Mouse (Mus musculus) MEL (cell line): Measurements from ENCODE around the gene Nxph4. TPM values are rescaled to one million over a fixed set of nuclear protein-coding genes. Genes with fewer than 3 reads are reported as not detected.

Experiments
- DNase-seq: peaks from one replicate; pipeline ENCODE4 v3.0.0; 2011; ENCODE audit warnings: low read depth, low spot score
- H3K27ac ChIP-seq: 2 replicates; pipeline ENCODE4 v1.5.1; 2012; ENCODE audit warnings: low read depth, mild to moderate bottlenecking, control low read depth, low read length, moderate library complexity; ENCODE audit not compliant: control insufficient read depth
- H3K27me3 ChIP-seq, 2 experiments: fragments of 150-350 bp in 1 of 2; sonication (generic) in 1 of 2; 2 replicates each; pipeline ENCODE4 v1.6.1; 2012; ENCODE audit warnings: low read length in 2 of 2, mild to moderate bottlenecking in 2 of 2, improper control_type of control experiment in 1 of 2, moderate library complexity in 1 of 2; ENCODE audit not compliant: insufficient read depth in 2 of 2, control insufficient read depth in 1 of 2
- H3K36me3 ChIP-seq, 2 experiments: 2 replicates each; pipeline ENCODE4 v1.6.1; 2012 to 2014; ENCODE audit warnings: low read length in 2 of 2, improper control_type of control experiment in 1 of 2, inconsistent platforms in 1 of 2, mild to moderate bottlenecking in 1 of 2; ENCODE audit not compliant: insufficient read depth in 2 of 2, control insufficient read depth in 1 of 2
- H3K4me1 ChIP-seq, 2 experiments: fragments of 150-350 bp in 1 of 2; sonication (generic) in 1 of 2; 2 replicates each; pipeline ENCODE4 v1.6.1; 2012; ENCODE audit warnings: low read length in 2 of 2, improper control_type of control experiment in 1 of 2, mild to moderate bottlenecking in 1 of 2; ENCODE audit not compliant: insufficient read depth in 2 of 2, control insufficient read depth in 1 of 2
- H3K4me3 ChIP-seq, 2 experiments: fragments of 150-350 bp in 1 of 2; sonication (generic) in 1 of 2; 2 replicates each; pipeline ENCODE4 v1.5.1; 2012; ENCODE audit warnings: low read depth in 2 of 2, low read length in 2 of 2, mild to moderate bottlenecking in 2 of 2, moderate library complexity in 2 of 2, control low read depth in 1 of 2, improper control_type of control experiment in 1 of 2; ENCODE audit not compliant: control insufficient read depth in 1 of 2, insufficient read depth in 1 of 2
- H3K79me2 ChIP-seq: 2 replicates; pipeline ENCODE4 v1.6.1; 2012; ENCODE audit warnings: mild to moderate bottlenecking, low read length, moderate library complexity; ENCODE audit not compliant: control insufficient read depth, poor library complexity, insufficient read depth
- H3K9ac ChIP-seq: 2 replicates; pipeline ENCODE4 v1.6.1; 2012; ENCODE audit warnings: low read depth, mild to moderate bottlenecking, control low read depth, low read length, moderate library complexity; ENCODE audit not compliant: control insufficient read depth, poor library complexity, severe bottlenecking
- H3K9me3 ChIP-seq: fragments of 150-350 bp; sonication (generic); replicated peaks from 2 replicates; pipeline ENCODE4 v1.6.1; 2012; ENCODE audit warnings: mild to moderate bottlenecking, low read length, improper control_type of control experiment, moderate library complexity; ENCODE audit not compliant: insufficient read depth
- BHLHE40 ChIP-seq: IDR thresholded peaks from 2 replicates; pipeline ENCODE4 v1.6.1; 2012; ENCODE audit warnings: low read depth, mild to moderate bottlenecking, inconsistent platforms, low read length, improper control_type of control experiment, borderline replicate concordance
- CHD1 ChIP-seq: IDR thresholded peaks from 2 replicates; pipeline ENCODE4 v1.6.1; 2012; ENCODE audit warnings: low read depth, mild to moderate bottlenecking, inconsistent platforms, low read length, improper control_type of control experiment
- CTCF ChIP-seq, 3 experiments: IDR thresholded peaks in 2 of 3; conservative IDR thresholded peaks in 1 of 3; 2 replicates each; pipeline ENCODE4 v1.5.1; 2011 to 2012; ENCODE audit warnings: low read length in 3 of 3, low read depth in 2 of 3, mild to moderate bottlenecking in 2 of 3, improper control_type of control experiment in 1 of 3, inconsistent platforms in 1 of 3, mixed read lengths in 1 of 3, moderate library complexity in 1 of 3; ENCODE audit not compliant: control insufficient read depth in 1 of 3, insufficient read depth in 1 of 3, poor library complexity in 1 of 3, severe bottlenecking in 1 of 3
- E2F4 ChIP-seq: IDR thresholded peaks from 2 replicates; pipeline ENCODE4 v1.6.1; 2011; ENCODE audit warnings: low read depth, low read length, improper control_type of control experiment, borderline replicate concordance
- EP300 ChIP-seq, 2 experiments: IDR thresholded peaks; 2 replicates each; pipeline ENCODE4 v1.6.1; 2011; ENCODE audit warnings: improper control_type of control experiment in 2 of 2, low read length in 2 of 2, low read depth in 1 of 2, mild to moderate bottlenecking in 1 of 2
- ETS1 ChIP-seq: IDR thresholded peaks from 2 replicates; pipeline ENCODE4 v1.6.1; 2012; ENCODE audit warnings: low read depth, mild to moderate bottlenecking, inconsistent platforms, low read length, improper control_type of control experiment, moderate library complexity
- GABPA ChIP-seq: IDR thresholded peaks from 2 replicates; pipeline ENCODE4 v1.6.1; 2012; ENCODE audit warnings: low read depth, mild to moderate bottlenecking, inconsistent platforms, low read length, improper control_type of control experiment, moderate library complexity
- GATA1 ChIP-seq: IDR thresholded peaks from 2 replicates; pipeline ENCODE4 v1.6.1; 2011; ENCODE audit warnings: low read depth, low read length, improper control_type of control experiment
- KAT2A ChIP-seq: conservative IDR thresholded peaks from 2 replicates; pipeline ENCODE4 v1.6.1; 2012; ENCODE audit warnings: low read depth, low read length, improper control_type of control experiment, inconsistent platforms
- MAFK ChIP-seq: IDR thresholded peaks from 2 replicates; pipeline ENCODE4 v1.6.1; 2011; ENCODE audit warnings: low read depth, mild to moderate bottlenecking, low read length, improper control_type of control experiment, borderline replicate concordance
- MAX ChIP-seq: IDR thresholded peaks from 2 replicates; pipeline ENCODE4 v1.6.1; 2011; ENCODE audit warnings: low read length, improper control_type of control experiment
- MAZ ChIP-seq: IDR thresholded peaks from 2 replicates; pipeline ENCODE4 v1.6.1; 2012; ENCODE audit warnings: low read depth, mild to moderate bottlenecking, inconsistent platforms, low read length, improper control_type of control experiment
- MEF2A ChIP-seq: IDR thresholded peaks from 2 replicates; pipeline ENCODE4 v1.6.1; 2014; ENCODE audit warnings: low read depth, mild to moderate bottlenecking, inconsistent platforms, low read length, improper control_type of control experiment; ENCODE audit not compliant: poor library complexity, insufficient replicate concordance, severe bottlenecking; ENCODE audit errors: extremely low read depth
- MXI1 ChIP-seq: IDR thresholded peaks from 2 replicates; pipeline ENCODE4 v1.6.1; 2011; ENCODE audit warnings: mild to moderate bottlenecking, low read depth, low read length, improper control_type of control experiment
- MYB ChIP-seq: IDR thresholded peaks from 2 replicates; pipeline ENCODE4 v1.6.1; 2011; ENCODE audit warnings: mild to moderate bottlenecking, low read depth, low read length, improper control_type of control experiment
- MYC ChIP-seq: IDR thresholded peaks from 2 replicates; pipeline ENCODE4 v1.6.1; 2011; ENCODE audit warnings: low read depth, mild to moderate bottlenecking, low read length, improper control_type of control experiment, moderate library complexity
- NELFE ChIP-seq: IDR thresholded peaks from 2 replicates; pipeline ENCODE4 v1.6.1; 2011; ENCODE audit warnings: low read depth, low read length, improper control_type of control experiment
- NRF1 ChIP-seq: IDR thresholded peaks from 2 replicates; pipeline ENCODE4 v1.6.1; 2014; ENCODE audit warnings: low read depth, mild to moderate bottlenecking, inconsistent platforms, low read length, improper control_type of control experiment, moderate library complexity; ENCODE audit not compliant: poor library complexity, insufficient read depth, severe bottlenecking
- POLR2A ChIP-seq, 2 experiments: IDR thresholded peaks; 2 replicates each; pipeline ENCODE4 v1.6.1; 2011 to 2012; ENCODE audit warnings: low read length in 2 of 2, mild to moderate bottlenecking in 2 of 2, control low read depth in 1 of 2, improper control_type of control experiment in 1 of 2, low read depth in 1 of 2, moderate library complexity in 1 of 2; ENCODE audit not compliant: control insufficient read depth in 1 of 2, insufficient read depth in 1 of 2, poor library complexity in 1 of 2
- POLR2AphosphoS2 ChIP-seq: IDR thresholded peaks from 2 replicates; pipeline ENCODE4 v1.6.1; 2011; ENCODE audit warnings: low read length, improper control_type of control experiment
- RAD21 ChIP-seq: IDR thresholded peaks from 2 replicates; pipeline ENCODE4 v1.6.1; 2011; ENCODE audit warnings: mild to moderate bottlenecking, low read depth, low read length, improper control_type of control experiment
- SMC3 ChIP-seq: IDR thresholded peaks from 2 replicates; pipeline ENCODE4 v1.6.1; 2011; ENCODE audit warnings: low read depth, low read length, improper control_type of control experiment
- TAL1 ChIP-seq: IDR thresholded peaks from 2 replicates; pipeline ENCODE4 v1.6.1; 2012; ENCODE audit warnings: mild to moderate bottlenecking, inconsistent platforms, low read length, moderate library complexity, mixed read lengths
- TBP ChIP-seq: IDR thresholded peaks from 2 replicates; pipeline ENCODE4 v1.8.0; 2011; ENCODE audit warnings: low read depth, low read length, improper control_type of control experiment
- TCF12 ChIP-seq: IDR thresholded peaks from 2 replicates; pipeline ENCODE4 v1.6.1; 2014; ENCODE audit warnings: low read depth, mild to moderate bottlenecking, inconsistent platforms, low read length, improper control_type of control experiment, moderate library complexity
- ZC3H11A ChIP-seq: IDR thresholded peaks from 2 replicates; pipeline ENCODE4 v1.6.1; 2012; ENCODE audit warnings: low read depth, mild to moderate bottlenecking, inconsistent platforms, low read length, improper control_type of control experiment
- ZKSCAN1 ChIP-seq: IDR thresholded peaks from 2 replicates; pipeline ENCODE4 v1.6.1; 2012; ENCODE audit warnings: low read depth, mild to moderate bottlenecking, inconsistent platforms, low read length, improper control_type of control experiment, moderate library complexity
- ZNF384 ChIP-seq: IDR thresholded peaks from 2 replicates; pipeline ENCODE4 v1.6.1; 2012; ENCODE audit warnings: low read depth, mild to moderate bottlenecking, inconsistent platforms, low read length, improper control_type of control experiment
- polyA plus RNA-seq, 2 experiments: library from polyadenylated mRNA; stranded (reverse) in 1 of 2; unstranded in 1 of 2; fragments of >175 nt in 1 of 2; fragments of >200 nt in 1 of 2; gene quantifications; 2 replicates each; pipeline versions ENCODE4 v1.2.1 to v1.2.4; 2012; ENCODE audit warnings: low replicate concordance in 2 of 2, low read depth in 1 of 2; ENCODE audit not compliant: insufficient read length in 2 of 2, insufficient read depth in 1 of 2, missing spikeins in 1 of 2
- total RNA-seq: library from RNA; depleted of rRNA; stranded (reverse); fragments of 300-350 nt; gene quantifications from 2 replicates; pipeline ENCODE4 v1.2.3, GENCODE M21; 2012

Gene Nxph4
- total and polyA plus RNA-seq, 3 experiments = 0.24 TPM; not detected in 2

DNA sequence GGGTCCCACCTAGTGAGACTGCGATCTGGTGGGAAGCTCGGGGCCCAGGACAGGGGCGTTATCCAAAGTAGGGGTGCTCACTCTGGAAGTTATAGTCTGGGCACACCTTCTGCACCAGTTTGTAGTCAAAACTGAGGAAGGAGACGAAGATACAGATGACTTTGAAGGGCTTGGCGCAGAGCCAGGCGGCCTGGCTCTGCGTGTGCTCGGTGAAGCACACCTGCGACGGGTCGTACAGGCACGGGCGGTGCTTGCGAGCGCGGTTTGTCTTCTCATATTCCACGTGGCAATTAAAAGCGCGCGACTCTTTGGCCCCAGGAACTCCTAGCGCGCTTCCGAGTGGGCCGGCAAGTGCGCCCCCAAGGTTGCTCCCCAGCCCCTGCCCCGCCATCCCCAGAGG lies 8.3 kb downstream of the Nxph4 start:
- no peak overlapping the region for H3K4me3 ChIP-seq

DNA sequence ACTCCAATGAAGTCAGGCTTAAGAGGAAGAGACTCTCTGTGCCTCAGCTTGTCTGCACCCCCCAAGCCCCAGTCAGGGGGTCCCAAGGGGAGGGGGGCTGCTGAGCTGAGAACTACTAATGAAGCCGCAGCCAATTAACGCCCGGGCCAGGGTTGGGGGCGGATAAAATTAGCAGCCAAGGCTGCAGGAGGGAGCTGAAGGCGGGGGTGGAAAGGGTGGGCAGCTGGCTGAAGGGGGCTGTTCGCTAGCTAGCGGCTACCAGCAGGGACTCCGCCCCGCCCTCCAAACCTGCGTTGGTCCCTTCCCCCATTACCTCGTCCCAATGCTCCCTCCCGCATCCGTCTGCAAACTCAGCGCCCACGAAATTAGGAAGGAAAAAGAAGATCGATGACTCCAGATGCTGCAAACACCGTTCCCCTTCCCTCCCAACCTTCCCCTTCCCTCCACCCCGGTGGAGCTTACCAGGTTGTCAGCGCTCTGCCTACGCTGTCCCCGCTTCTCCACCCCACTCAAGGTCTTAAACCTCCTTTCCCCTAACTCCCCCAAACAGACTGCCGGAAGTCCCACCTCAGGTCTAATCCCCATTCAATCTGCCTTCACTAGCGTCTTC lies 9.6 kb downstream of the Nxph4 start:
- Histone ChIP-seq H3K4me1 (peaks cover 2 to 13% of the 10 kb centered on the region in 2 experiments; a peak in 3 of 4 replicates), H3K36me3 (peaks cover 0 to 11% of the 10 kb centered on the region in 2 experiments; a peak in 3 of 4 replicates), H3K27me3 (no peaks in the 10 kb centered on the region)

More for the DNA sequence above, 8.3 kb downstream of the Nxph4 start:
- Histone ChIP-seq H3K27ac (no peak overlapping the region), H3K4me1 (peaks cover 2 to 7% of the 10 kb centered on the region in 2 experiments; a peak in 3 of 4 replicates), H3K27me3 (no peaks in the 10 kb centered on the region), H3K9me3 (no peaks in the 10 kb centered on the region), H3K9ac (no peak overlapping the region), H3K36me3 (peaks cover 0 to 8% of the 10 kb centered on the region in 2 experiments; a peak in 2 of 4 replicates), H3K79me2 (peaks cover 12% of the 10 kb centered on the region)
- TF ChIP-seq MAX = no peak
- no peak for TF ChIP-seq MXI1
- DNase-seq = no peak

DNA sequence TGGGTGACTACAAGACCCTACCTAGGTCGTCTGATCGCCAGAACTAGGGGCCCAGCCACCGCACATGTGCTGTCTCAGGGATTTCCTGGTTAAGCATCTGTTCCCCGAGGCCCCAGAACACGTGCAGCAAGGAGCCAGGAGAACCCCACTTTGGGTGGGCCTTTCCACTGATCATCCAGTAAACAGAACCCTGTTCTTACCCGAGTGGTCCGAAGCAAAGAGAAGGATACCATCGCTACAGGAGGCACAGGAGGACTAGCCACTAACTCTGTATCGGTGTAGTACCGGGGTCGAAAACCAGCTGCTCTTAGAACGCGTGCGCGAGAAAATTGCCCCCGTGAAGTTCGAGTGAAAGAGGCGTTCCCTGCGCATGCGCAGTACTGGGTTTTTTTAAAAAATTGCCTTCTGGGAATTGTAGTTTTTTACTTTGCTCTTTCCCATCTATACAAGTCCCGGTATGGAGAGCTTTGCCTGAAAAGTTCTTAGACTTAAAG lies 12.2 kb downstream of the Nxph4 start, which contains the start of gene Shmt2:
TSS of gene Shmt2 (minus strand) at position 357 of the 494 bp plus-strand sequence.
- H3K4me1 ChIP-seq = peaks cover 2 to 19% of the 10 kb centered on the region in 2 experiments; a peak in 3 of 4 replicates
- peak within 1 kb of the TSS; percentile 65 to 87 for H3K4me3 ChIP-seq
- peak; percentile 98 for TF ChIP-seq MYC
- no peak for TF ChIP-seq BHLHE40
- no peak for TF ChIP-seq MAFK
- no peak for TF ChIP-seq ZNF384
- peak; percentile 95 for TF ChIP-seq MAX
- TF ChIP-seq MAZ = peak; percentile 56; the same call in 1 of the 2 replicates
- peak; percentile 61 to 98 for TF ChIP-seq POLR2A (IDR thresholded peaks at IDR 0.05; ENCODE audit: control insufficient read depth in 1 of 2, insufficient read depth in 1 of 2, low read depth in 1 of 2, low read length in 2 of 2, poor library complexity in 1 of 2)
- peak; percentile 91 for TF ChIP-seq KAT2A
- peak; percentile 93 for TF ChIP-seq NRF1
- no peak for TF ChIP-seq MYB
- peak; percentile 57 for TF ChIP-seq TCF12
- TF ChIP-seq ZKSCAN1 = no peak
- TF ChIP-seq E2F4 = no peak
- no peak for TF ChIP-seq MEF2A
- peak; percentile 96 for TF ChIP-seq NELFE
- no peak for TF ChIP-seq TAL1

More for the DNA sequence above, 9.6 kb downstream of the Nxph4 start:
- Histone ChIP-seq H3K27ac (no peak overlapping the region), H3K4me3 (no peak overlapping the region), H3K9me3 (no peaks in the 10 kb centered on the region), H3K9ac (no peak overlapping the region), H3K79me2 (peaks cover 25% of the 10 kb centered on the region)
- TF ChIP-seq RAD21 (no peak), GATA1 (no peak), ZC3H11A (no peak), KAT2A (no peak), MYB (no peak), TAL1 (no peak), NRF1 (no peak), CHD1 (no peak), BHLHE40 (no peak), CTCF (IDR thresholded peaks at IDR 0.05 in 2 of 3, conservative IDR thresholded peaks at IDR 0.05 in 1 of 3; ENCODE audit: control insufficient read depth in 1 of 3, insufficient read depth in 1 of 3, low read depth in 2 of 3, low read length in 3 of 3, poor library complexity in 1 of 3, severe bottlenecking in 1 of 3) (no peak), TBP (no peak), GABPA (no peak), MAZ (no peak), E2F4 (no peak), NELFE (no peak), ETS1 (no peak), POLR2AphosphoS2 (no peak), ZKSCAN1 (no peak), EP300 (IDR thresholded peaks at IDR 0.05; ENCODE audit: low read depth in 1 of 2, low read length in 2 of 2) (no peak), SMC3 (no peak)
- TF ChIP-seq, all 39 proteins: peak for 0
- no peak for DNase-seq

More for the DNA sequence above, 12.2 kb downstream of the Nxph4 start, which contains the start of gene Shmt2:
- H3K36me3 ChIP-seq = peaks cover 0 to 21% of the 10 kb centered on the region in 2 experiments; a peak in 3 of 4 replicates
- peak within 1 kb of the TSS; percentile 96 for H3K9ac ChIP-seq
- H3K27ac ChIP-seq = peak within 1 kb of the TSS; percentile 97
- peaks cover 29% of the 10 kb centered on the region for H3K79me2 ChIP-seq
- H3K27me3 ChIP-seq = no peaks in the 10 kb centered on the region
- DNase-seq = peak; percentile 96
- no peaks in the 10 kb centered on the region for H3K9me3 ChIP-seq
